Mouse (Mus musculus) midbrain, postnatal 0 days (tissue): ENCODE results near the gene Mrc2. TPM values are rescaled to one million over a fixed set of nuclear protein-coding genes. Genes with fewer than 3 reads are reported as not detected.

Source experiments
- ATAC-seq: fragments of 200-750 bp; cut with Nextera tagmentation; 2 replicates; pipeline ENCODE4 v1.8.0; 2017; ENCODE audit warnings: moderate number of reproducible peaks, mild to moderate bottlenecking, moderate TSS enrichment, moderate library complexity; ENCODE audit not compliant: low FRiP score
- DNase-seq: peaks from one replicate; pipeline ENCODE4 v3.0.0-alpha.2; 2015; ENCODE audit warnings: low spot score
- H3K27ac ChIP-seq: fragments of 300-500 bp; sonication (generic); 2 replicates; pipeline ENCODE4 v1.5.1; 2014; ENCODE audit warnings: low read depth, mild to moderate bottlenecking, low read length, mixed read lengths
- H3K27me3 ChIP-seq: fragments of 300-500 bp; sonication (generic); 2 replicates; pipeline ENCODE4 v1.6.1; 2014; ENCODE audit warnings: low read length, control low read depth, mixed read lengths; ENCODE audit not compliant: insufficient read depth
- H3K36me3 ChIP-seq: fragments of 300-500 bp; sonication (generic); 2 replicates; pipeline ENCODE4 v1.6.1; 2014; ENCODE audit warnings: low read length, control low read depth, mixed read lengths; ENCODE audit not compliant: insufficient read depth
- H3K4me1 ChIP-seq: fragments of 300-500 bp; sonication (generic); 2 replicates; pipeline ENCODE4 v1.6.1; 2014; ENCODE audit warnings: mild to moderate bottlenecking, control low read depth, antibody characterized with exemption, low read length, mixed read lengths; ENCODE audit not compliant: insufficient read depth
- H3K4me2 ChIP-seq: fragments of 300-500 bp; sonication (generic); 2 replicates; pipeline ENCODE4 v1.6.1; 2014; ENCODE audit warnings: low read depth, mild to moderate bottlenecking, low read length, mixed read lengths; ENCODE audit not compliant: poor library complexity, severe bottlenecking
- H3K4me3 ChIP-seq: fragments of 300-500 bp; sonication (generic); 2 replicates; pipeline ENCODE4 v1.5.1; 2014; ENCODE audit warnings: low read depth, mild to moderate bottlenecking, low read length, moderate library complexity
- H3K9ac ChIP-seq: fragments of 300-500 bp; sonication (generic); replicated peaks from 2 replicates; pipeline ENCODE4 v1.6.1; 2014; ENCODE audit warnings: mild to moderate bottlenecking, low read length, moderate library complexity, mixed read lengths; ENCODE audit not compliant: poor library complexity, severe bottlenecking
- H3K9me3 ChIP-seq: fragments of 300-500 bp; sonication (generic); 2 replicates; pipeline ENCODE4 v1.6.1; 2016; ENCODE audit warnings: low read length, control low read depth
- CTCF ChIP-seq: IDR thresholded peaks from 2 replicates; pipeline ENCODE4 v1.5.1; 2016; ENCODE audit warnings: antibody characterized with exemption, mild to moderate bottlenecking
- WGBS: fragments of 180-500 bp; shearing (Covaris S2); extraction: QIAGEN DNeasy Blood & Tissue Kit; methylation state at CpG from one replicate; pipeline ENCODE4 v1.1.7; 2014; 5-methylcytosine and 5-hydroxymethylcytosine counted together
- polyA plus RNA-seq: library from polyadenylated mRNA; unstranded; fragments of >200 nt; fragmentation: Nextera tagmentation; extraction: Ambion mirVana; gene quantifications from 2 replicates; pipeline ENCODE4 v1.2.1, GENCODE M21; 2015
- total RNA-seq: library from RNA; depleted of rRNA; stranded (reverse); fragments of >200 nt; gene quantifications from 2 replicates; pipeline ENCODE4 v1.2.3, GENCODE M21; 2014

Mrc2 gene
- total and polyA plus RNA-seq, 2 experiments from 2014 or later: 3.4 to 20.5 TPM

DNA sequence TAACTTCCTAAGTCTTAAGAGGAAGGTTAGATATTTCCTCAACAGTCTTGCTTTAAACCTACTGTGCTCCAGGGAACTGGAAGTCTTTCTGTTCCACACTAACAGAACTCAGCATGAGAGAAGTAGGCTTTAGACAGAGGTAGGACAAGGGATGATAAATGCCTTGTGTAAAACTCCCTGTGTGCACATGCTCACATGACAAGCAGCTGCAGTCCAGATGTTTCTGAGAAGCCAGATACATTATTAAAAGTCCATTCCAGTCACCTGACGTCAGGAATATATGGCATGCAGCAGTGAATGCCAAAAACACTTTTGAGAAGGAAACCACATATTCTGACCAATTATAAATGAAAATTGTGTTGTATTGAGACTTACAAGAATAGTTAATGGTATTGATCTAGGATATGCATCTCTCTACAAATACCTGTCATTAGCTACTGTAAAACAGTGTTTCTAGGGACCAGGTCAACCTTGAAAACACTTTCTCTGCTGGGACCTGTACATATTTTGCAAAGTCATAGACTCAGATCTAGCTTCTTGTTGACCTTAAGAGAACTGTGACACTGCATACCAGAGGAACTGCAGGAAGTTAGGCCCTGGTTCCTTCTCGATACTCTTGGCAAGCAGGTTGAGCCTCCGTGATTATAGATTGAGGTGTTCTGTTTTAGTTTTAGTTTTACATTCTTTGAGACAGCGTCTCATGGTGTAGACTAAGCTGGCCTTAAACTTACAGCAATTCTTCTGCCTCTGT is 30.7 kb upstream of the Mrc2 start:
- no peaks in the 10 kb centered on the region for H3K9me3 ChIP-seq
- peaks cover 17% of the 10 kb centered on the region for H3K36me3 ChIP-seq
- H3K27me3 ChIP-seq: no peaks in the 10 kb centered on the region
- DNase-seq: no peak
- 86% methylated on average over 4 of the region's 4 CpGs for WGBS
- no peak overlapping the region for H3K9ac ChIP-seq
- H3K4me2 ChIP-seq: no peak overlapping the region
- H3K27ac ChIP-seq: no peak overlapping the region
- ATAC-seq: no peak
- H3K4me3 ChIP-seq: no peak overlapping the region
- TF ChIP-seq CTCF: no peak
- no peaks in the 10 kb centered on the region for H3K4me1 ChIP-seq

DNA sequence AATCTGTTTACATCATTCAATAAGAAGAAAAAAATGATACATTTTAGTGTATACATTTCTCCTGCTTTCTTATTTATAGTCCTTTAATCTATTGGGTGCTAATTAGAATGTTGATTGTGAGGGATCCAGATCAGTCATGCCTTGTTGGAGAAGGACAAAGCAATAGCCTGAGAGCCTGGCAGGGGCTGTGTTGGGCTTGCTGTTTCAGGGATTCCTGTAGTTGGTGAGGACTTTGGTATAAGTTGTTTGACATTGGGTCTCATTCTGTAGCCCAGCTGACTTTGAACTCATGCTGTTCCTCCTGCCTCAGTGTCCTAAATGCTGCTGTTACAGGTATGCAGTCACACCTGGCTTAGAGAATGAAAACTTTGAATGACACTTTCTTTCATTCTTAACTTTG is 27.9 kb upstream of the Mrc2 start:
- peaks cover 29% of the 10 kb centered on the region; the same call in 1 of the 2 replicates for H3K36me3 ChIP-seq
- no peak for DNase-seq

DNA sequence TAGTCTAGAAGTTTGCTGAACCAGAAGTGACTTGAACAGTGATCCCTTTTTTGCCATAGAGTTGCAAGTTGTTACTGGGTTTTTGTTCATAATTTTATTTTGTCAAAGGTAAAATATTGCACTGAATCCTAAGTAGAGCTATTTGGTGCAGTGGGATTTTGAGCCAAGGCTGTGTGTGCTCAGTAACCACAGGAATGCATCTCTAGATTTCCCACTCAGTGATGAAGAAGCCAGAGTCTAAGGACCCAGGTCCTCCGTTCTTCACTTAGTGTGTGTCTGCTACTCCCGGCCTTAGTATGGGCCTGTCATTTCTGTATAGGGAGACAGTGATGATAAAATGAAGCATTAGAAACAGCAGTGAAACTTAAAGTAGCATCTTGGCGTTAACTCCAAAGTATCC is 27.5 kb upstream of the Mrc2 start:
- H3K27me3 ChIP-seq: no peaks in the 10 kb centered on the region
- H3K36me3 ChIP-seq: peaks cover 29% of the 10 kb centered on the region; the same call in 1 of the 2 replicates
- H3K27ac ChIP-seq: no peak overlapping the region
- no peak overlapping the region for H3K9ac ChIP-seq
- H3K4me1 ChIP-seq: no peaks in the 10 kb centered on the region
- ATAC-seq (no peak), DNase-seq (no peak)
- no peak overlapping the region for H3K4me2 ChIP-seq
- no peak for TF ChIP-seq CTCF
- no peaks in the 10 kb centered on the region for H3K9me3 ChIP-seq
- no peak overlapping the region for H3K4me3 ChIP-seq
- WGBS: 92% methylated on average over 3 of the region's 3 CpGs

More for the DNA sequence above, 27.9 kb upstream of the Mrc2 start:
- Histone ChIP-seq H3K27me3 (no peaks in the 10 kb centered on the region), H3K4me1 (no peaks in the 10 kb centered on the region), H3K9me3 (no peaks in the 10 kb centered on the region), H3K4me2 (no peak overlapping the region), H3K27ac (no peak overlapping the region), H3K4me3 (no peak overlapping the region), H3K9ac (no peak overlapping the region)
- no peak for TF ChIP-seq CTCF
- no peak for ATAC-seq

DNA sequence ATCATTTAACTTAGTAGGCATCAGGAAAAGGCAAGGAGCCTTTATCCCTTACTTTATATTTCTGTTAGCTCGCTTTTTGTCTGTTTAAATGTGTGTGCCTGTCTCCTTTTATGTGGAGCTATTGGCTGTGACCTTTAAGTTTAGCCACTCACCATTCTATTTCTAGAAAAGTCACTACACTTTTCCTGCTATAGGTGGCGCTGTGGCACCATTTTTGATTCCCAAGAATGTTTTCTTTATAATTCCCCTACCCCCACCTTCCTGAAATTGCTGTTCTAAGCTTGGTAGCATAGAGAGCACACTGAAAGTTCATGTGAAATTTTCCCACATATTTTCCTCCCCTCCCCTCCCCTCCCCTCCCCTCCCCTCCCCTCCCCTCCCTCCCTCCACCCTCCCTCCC is 22.3 kb upstream of the Mrc2 start:
- Histone ChIP-seq H3K4me3 (no peak overlapping the region), H3K9ac (no peak overlapping the region), H3K4me2 (no peak overlapping the region), H3K9me3 (no peaks in the 10 kb centered on the region), H3K36me3 (peaks cover 23% of the 10 kb centered on the region), H3K27ac (no peak overlapping the region), H3K27me3 (no peaks in the 10 kb centered on the region), H3K4me1 (no peaks in the 10 kb centered on the region)
- DNase-seq: peak; percentile 73
- TF ChIP-seq CTCF: peak; percentile 76
- no peak for ATAC-seq
- 18% methylated on average over 2 of the region's 2 CpGs for WGBS

DNA sequence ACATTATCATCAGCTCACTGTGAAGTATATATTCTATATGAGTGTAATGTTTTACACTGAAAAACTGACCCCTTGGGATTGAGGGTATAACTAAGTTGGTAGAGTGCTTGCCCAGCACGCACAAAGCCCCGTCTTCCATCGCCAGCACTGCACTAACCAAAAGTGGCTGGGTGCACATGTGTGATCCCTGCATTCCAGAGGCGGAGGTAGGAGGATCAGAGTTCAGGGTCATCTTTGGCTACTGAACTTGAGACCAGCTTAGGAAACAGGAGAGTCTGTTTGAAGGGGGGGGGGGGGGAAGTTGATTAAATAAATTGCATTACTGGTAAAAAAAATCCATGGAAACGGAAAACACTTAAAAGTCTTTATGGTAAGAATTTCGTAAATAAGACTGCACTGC is 12.0 kb upstream of the Mrc2 start:
- no peak for TF ChIP-seq CTCF
- 91% methylated on average over 6 of the region's 6 CpGs for WGBS
- Histone ChIP-seq H3K36me3 (peaks cover 46% of the 10 kb centered on the region), H3K9ac (no peak overlapping the region), H3K4me2 (no peak overlapping the region), H3K27ac (no peak overlapping the region), H3K4me1 (no peaks in the 10 kb centered on the region), H3K4me3 (no peak overlapping the region), H3K27me3 (no peaks in the 10 kb centered on the region), H3K9me3 (no peaks in the 10 kb centered on the region)
- no peak for DNase-seq
- no peak for ATAC-seq

DNA sequence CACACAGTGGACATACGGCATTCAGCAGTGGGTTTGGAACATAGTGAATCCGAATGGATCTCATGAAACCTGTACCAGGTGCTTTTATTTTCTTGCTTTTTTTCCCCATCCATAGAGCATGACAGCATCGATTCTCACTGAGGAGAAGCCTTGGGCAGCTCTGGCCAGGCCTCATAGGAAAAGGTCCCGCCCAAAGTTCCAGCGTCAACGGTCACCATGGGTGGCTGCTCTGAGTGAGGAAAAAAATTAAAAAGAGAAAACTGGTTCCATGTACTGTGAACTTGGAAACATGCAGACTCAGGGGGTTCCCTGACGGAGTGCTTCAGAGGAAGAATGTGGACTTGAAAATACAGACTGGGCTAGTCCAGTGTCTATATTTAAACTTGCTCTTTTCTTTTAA is 11.2 kb upstream of the Mrc2 start:
- peaks cover 42% of the 10 kb centered on the region for H3K36me3 ChIP-seq
- H3K4me1 ChIP-seq: no peaks in the 10 kb centered on the region
- H3K9ac ChIP-seq: no peak overlapping the region
- no peak overlapping the region for H3K4me2 ChIP-seq
- H3K27ac ChIP-seq: no peak overlapping the region
- 93% methylated on average over 7 of the region's 7 CpGs for WGBS
- no peaks in the 10 kb centered on the region for H3K9me3 ChIP-seq
- no peaks in the 10 kb centered on the region for H3K27me3 ChIP-seq
- DNase-seq (no peak), ATAC-seq (no peak)
- no peak overlapping the region for H3K4me3 ChIP-seq
- TF ChIP-seq CTCF: no peak
